In the genomic region with DNA sequence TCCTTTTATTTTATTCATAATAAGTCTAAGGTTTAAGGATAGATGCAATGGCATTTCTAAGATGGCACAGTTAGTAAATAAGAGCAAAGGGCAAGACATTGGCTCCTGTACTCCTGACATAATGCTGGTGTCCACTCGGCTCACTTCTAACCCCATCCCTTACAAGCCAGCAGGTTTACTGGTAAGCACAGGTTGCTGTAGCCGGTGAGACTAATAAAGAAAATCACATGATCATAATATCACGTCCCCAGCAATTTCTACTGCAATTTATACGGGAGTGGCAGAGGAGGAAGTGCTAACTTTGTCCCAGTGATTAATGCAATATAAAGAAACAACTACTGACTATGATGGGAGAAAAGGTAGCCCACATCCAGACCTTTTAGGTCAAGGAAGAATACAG, we compare ENCODE assay signal across 21 mouse cellular contexts.
DNase-seq lines count a peak whose midpoint lies in the region; ATAC-seq and TF ChIP-seq lines count a peak whose summit lies in the region.
"Had no signal": no experiment of that assay in that cellular context is flagged by ENCODE, and none has a peak within 500 bp of the region (broad histone marks: within the 10 kb centered on the region; RNA-seq: fewer than 3 reads in every experiment).

No protein-coding gene starts in this region.

- H3K27ac ChIP-seq in intestine, embryonic 15.5 days, result no peak overlapping the region
- no peak overlapping the region for H3K27ac ChIP-seq in intestine, embryonic 16.5 days (ENCODE audit: low read length)
- no peak overlapping the region for H3K27ac ChIP-seq in intestine, postnatal 0 days (ENCODE audit: low read depth, low read length)

- no peaks in the 10 kb centered on the region for H3K36me3 ChIP-seq in intestine, embryonic 15.5 days
- no peaks in the 10 kb centered on the region for H3K36me3 ChIP-seq in intestine, embryonic 16.5 days (ENCODE audit: control insufficient read depth, insufficient read depth, low read length)
- no peaks in the 10 kb centered on the region for H3K36me3 ChIP-seq in intestine, postnatal 0 days (ENCODE audit: control insufficient read depth, insufficient read depth)
- H3K36me3 ChIP-seq: G1E had no signal

- H3K27me3 ChIP-seq in intestine, embryonic 15.5 days (replicated peaks), result no peaks in the 10 kb centered on the region
- H3K27me3 ChIP-seq in intestine, embryonic 16.5 days (replicated peaks; ENCODE audit: control insufficient read depth, insufficient read depth, low read length), result no peaks in the 10 kb centered on the region
- no peaks in the 10 kb centered on the region for H3K27me3 ChIP-seq in intestine, postnatal 0 days (replicated peaks; ENCODE audit: control insufficient read depth, insufficient read depth, low read length)
- H3K27me3 ChIP-seq: CH12.LX, Patski had no signal

- DNase-seq in cerebellum, adult 9-10 months, result no peak
- no peak for DNase-seq in retina, embryonic 14.5 days (ENCODE audit: low spot score)
- DNase-seq in gastrocnemius, postnatal 10 days, result no peak
- DNase-seq: adrenal gland, adult 2 months; adrenal gland, adult 8-10 months; adrenal gland, postnatal 10 days; adrenal gland, postnatal 14 days; adrenal gland, postnatal 25 days; adrenal gland, postnatal 36 days; B cell, adult 2 months; cerebellum, adult 11 months; cerebellum, adult 11-12 months; cerebellum, adult 18-20 months had no signal

- TF ChIP-seq CTCF in intestine, postnatal 0 days (IDR thresholded peaks at IDR 0.05; ENCODE audit: low read depth), result no peak

- H3K9me3 ChIP-seq in intestine, embryonic 15.5 days, result no peaks in the 10 kb centered on the region
- no peaks in the 10 kb centered on the region for H3K9me3 ChIP-seq in intestine, embryonic 16.5 days (ENCODE audit: control insufficient read depth, low read length)
- H3K9me3 ChIP-seq in intestine, postnatal 0 days (ENCODE audit: control insufficient read depth), result no peaks in the 10 kb centered on the region
- H3K9me3 ChIP-seq: G1E had no signal

- no peak overlapping the region for H3K9ac ChIP-seq in intestine, embryonic 15.5 days
- no peak overlapping the region for H3K9ac ChIP-seq in intestine, embryonic 16.5 days (ENCODE audit: low read depth, low read length)
- H3K9ac ChIP-seq in intestine, postnatal 0 days (ENCODE audit: low read depth, low read length), result no peak overlapping the region

- no peak overlapping the region for H3K4me3 ChIP-seq in intestine, embryonic 15.5 days (replicated peaks)
- H3K4me3 ChIP-seq in intestine, embryonic 16.5 days (ENCODE audit: low read length), result no peak overlapping the region
- no peak overlapping the region for H3K4me3 ChIP-seq in intestine, postnatal 0 days (ENCODE audit: low read depth, low read length)

- peak; percentile 91 for ATAC-seq in intestine, embryonic 15.5 days
- ATAC-seq in intestine, embryonic 16.5 days, result peak; percentile 92
- ATAC-seq in intestine, postnatal 0 days, result peak; percentile 83
- ATAC-seq: activated CD4-positive, CD25-positive, alpha-beta regulatory T cell, adult 4 months; CD4-positive, CD25-positive, alpha-beta regulatory T cell, adult 4 months; Patski had no signal

- H3K4me2 ChIP-seq in intestine, embryonic 15.5 days (replicated peaks), result no peak overlapping the region
- H3K4me2 ChIP-seq in intestine, embryonic 16.5 days (ENCODE audit: low read depth, low read length), result no peak overlapping the region
- no peak overlapping the region for H3K4me2 ChIP-seq in intestine, postnatal 0 days (replicated peaks; ENCODE audit: low read depth)

- no peaks in the 10 kb centered on the region for H3K4me1 ChIP-seq in intestine, embryonic 15.5 days (replicated peaks)
- H3K4me1 ChIP-seq in intestine, embryonic 16.5 days (ENCODE audit: control insufficient read depth, insufficient read depth, low read length), result no peaks in the 10 kb centered on the region
- no peaks in the 10 kb centered on the region for H3K4me1 ChIP-seq in intestine, postnatal 0 days (replicated peaks; ENCODE audit: control insufficient read depth, insufficient read depth, low read length)

- WGBS in intestine, embryonic 15.5 days, result 66% methylated on average over 4 of the region's 4 CpGs
- 57% methylated on average over 4 of the region's 4 CpGs for WGBS in intestine, embryonic 16.5 days
- WGBS in intestine, postnatal 0 days, result 40% methylated on average over 4 of the region's 4 CpGs
